Mouse (Mus musculus) cortical plate, adult 2 months (tissue): ENCODE measurements around the gene Ms4a4d.

ENCODE experiments used
- CTCF ChIP-seq: fragments of 200-500 bp; IDR thresholded peaks from 2 replicates; pipeline ENCODE4 v1.5.1; 2011; ENCODE audit warnings: mild to moderate bottlenecking, control low read depth, low read length; ENCODE audit not compliant: insufficient read depth; ENCODE audit errors: extremely low read depth
- POLR2A ChIP-seq: fragments of 200-500 bp; IDR thresholded peaks from 2 replicates; pipeline ENCODE4 v1.6.1; 2011; ENCODE audit warnings: mild to moderate bottlenecking, low read length, control low read depth; ENCODE audit not compliant: insufficient read depth; ENCODE audit errors: extremely low read depth

DNA sequence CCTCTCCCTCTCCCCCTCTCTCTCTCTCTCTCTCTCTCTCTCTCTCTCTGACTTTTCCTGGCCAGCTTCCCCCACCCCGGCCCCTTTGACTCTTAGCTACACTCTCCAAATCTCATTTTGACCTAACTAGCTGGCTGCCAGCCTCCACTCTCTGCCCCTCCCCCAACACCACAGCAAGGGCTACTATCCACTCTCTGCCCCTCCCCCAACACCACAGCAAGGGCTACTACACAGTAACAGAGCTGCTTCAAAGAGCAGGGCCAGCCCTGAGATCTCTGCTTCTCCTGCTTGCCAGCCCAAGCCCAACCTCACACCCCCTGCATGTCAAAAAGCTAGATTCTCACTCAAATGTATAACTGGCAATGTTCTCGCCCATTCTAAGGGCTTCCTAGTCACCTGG, 735 bp downstream of the Ms4a4d start:
- TF ChIP-seq POLR2A (no peak), CTCF (no peak)
